Mouse (Mus musculus) hindbrain, embryonic 15.5 days (tissue): ENCODE measurements around the gene Nox4. TPM values are rescaled to one million over a fixed set of nuclear protein-coding genes. Genes with fewer than 3 reads are reported as not detected.

Experiments used
- ATAC-seq: fragments of 200-750 bp; cut with Nextera tagmentation; 2 replicates; pipeline ENCODE4 v1.8.0; 2017; ENCODE audit warnings: low read depth, moderate number of reproducible peaks, moderate TSS enrichment; ENCODE audit not compliant: low FRiP score
- H3K27ac ChIP-seq: fragments of 300-500 bp; sonication (generic); replicated peaks from 2 replicates; pipeline ENCODE4 v1.5.1; 2015; ENCODE audit warnings: mild to moderate bottlenecking, inconsistent platforms
- H3K27me3 ChIP-seq: fragments of 300-500 bp; sonication (generic); 2 replicates; pipeline ENCODE4 v1.6.1; 2015; ENCODE audit warnings: control low read depth, inconsistent platforms
- H3K36me3 ChIP-seq: fragments of 300-500 bp; sonication (generic); 2 replicates; pipeline ENCODE4 v1.6.1; 2015; ENCODE audit warnings: control low read depth, inconsistent platforms
- H3K4me1 ChIP-seq: fragments of 300-500 bp; sonication (generic); replicated peaks from 2 replicates; pipeline ENCODE4 v1.6.1; 2015; ENCODE audit warnings: control low read depth, inconsistent platforms
- H3K4me2 ChIP-seq: fragments of 300-500 bp; sonication (generic); 2 replicates; pipeline ENCODE4 v1.6.1; 2015; ENCODE audit warnings: moderate library complexity, mild to moderate bottlenecking, inconsistent platforms
- H3K4me3 ChIP-seq: fragments of 300-500 bp; sonication (generic); 2 replicates; pipeline ENCODE4 v1.5.1; 2015; ENCODE audit warnings: mild to moderate bottlenecking, inconsistent platforms
- H3K9ac ChIP-seq: fragments of 300-500 bp; sonication (generic); 2 replicates; pipeline ENCODE4 v1.6.1; 2015; ENCODE audit warnings: inconsistent platforms
- H3K9me3 ChIP-seq: fragments of 300-500 bp; sonication (generic); 2 replicates; pipeline ENCODE4 v1.6.1; 2016; ENCODE audit warnings: control low read depth, inconsistent platforms
- WGBS: fragments of 180-500 bp; shearing (Covaris S2); methylation state at CpG from one replicate; pipeline ENCODE4 v1.1.7; 2015; 5-methylcytosine and 5-hydroxymethylcytosine counted together
- polyA plus RNA-seq: library from polyadenylated mRNA; unstranded; fragments of >200 nt; fragmentation: Nextera tagmentation; extraction: Ambion mirVana; gene quantifications from 2 replicates; pipeline ENCODE4 v1.2.1, GENCODE M21; 2015

Nox4 gene
- polyA plus RNA-seq, result 1.6 and 2.4 TPM in 2 replicates

DNA sequence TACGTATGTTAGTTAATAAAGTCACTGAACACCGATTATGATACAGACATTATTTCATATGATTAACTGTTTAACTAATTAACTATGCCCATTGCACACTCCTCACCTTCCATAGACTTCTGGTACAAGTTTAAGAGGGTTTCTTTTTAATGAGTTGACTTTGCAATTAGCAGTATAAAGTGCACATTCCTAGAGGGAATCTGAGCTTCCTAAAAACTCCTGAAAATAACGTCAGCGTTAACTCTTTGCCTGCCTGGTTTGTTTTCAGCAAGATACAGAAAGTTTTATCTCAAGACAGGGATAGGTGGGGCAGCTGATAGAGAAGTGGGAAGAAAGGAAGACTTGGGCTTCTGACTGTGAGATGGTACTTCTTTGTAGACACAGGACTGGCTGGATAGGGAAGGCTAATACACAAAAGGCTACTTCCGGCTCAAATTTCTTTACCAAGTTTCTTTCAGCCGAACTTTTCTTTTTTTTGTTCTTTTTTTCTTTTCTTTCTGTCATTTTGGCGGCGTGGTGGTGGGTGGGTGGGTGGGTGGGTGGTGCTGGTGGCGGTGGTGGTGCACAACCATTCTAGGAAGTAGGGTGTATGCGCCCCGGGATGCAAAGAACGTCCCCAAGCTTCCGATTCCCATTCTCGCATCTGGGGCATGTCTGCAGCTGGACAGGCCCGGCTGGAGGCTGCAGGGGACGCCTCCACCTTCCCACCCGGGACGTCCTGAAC is at the start of gene Nox4:
Nox4 (plus strand) TSS at position 241 of the 724 bp plus-strand sequence.
- H3K27me3 ChIP-seq, result no peaks in the 10 kb centered on the region
- H3K36me3 ChIP-seq, result no peaks in the 10 kb centered on the region
- H3K9me3 ChIP-seq, result no peaks in the 10 kb centered on the region
- peak within 1 kb of the TSS; percentile 67 for H3K9ac ChIP-seq
- peak; percentile 52; the same call in 1 of the 2 replicates for ATAC-seq
- peaks cover 11% of the 10 kb centered on the region for H3K4me1 ChIP-seq
- peak within 1 kb of the TSS; percentile 60 for H3K4me3 ChIP-seq
- WGBS, result 10% methylated on average over 18 of the region's 18 CpGs
- H3K4me2 ChIP-seq, result peak within 1 kb of the TSS; percentile 79
- peak within 1 kb of the TSS; percentile 21; the same call in 1 of the 2 replicates for H3K27ac ChIP-seq

DNA sequence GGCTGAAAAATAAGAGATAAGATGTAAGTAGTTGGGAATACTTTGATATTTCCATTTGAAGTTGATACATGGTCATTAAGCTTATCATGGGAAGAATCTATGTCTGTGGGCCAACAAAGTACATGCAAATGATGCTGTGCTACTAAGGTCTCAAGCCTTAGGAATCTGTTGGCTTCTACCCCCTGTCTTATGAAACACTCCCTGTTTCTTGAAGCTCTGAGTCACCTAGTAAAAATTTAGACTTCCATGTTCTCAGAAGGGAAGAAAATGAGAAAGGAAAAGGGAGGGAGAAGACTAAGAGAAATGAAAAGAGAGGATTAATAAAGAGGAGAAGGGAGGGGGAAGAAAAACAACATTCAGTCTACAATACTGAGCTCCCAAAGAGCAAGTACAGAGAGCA is 41.1 kb upstream of the Nox4 start:
- H3K9ac ChIP-seq, result no peak overlapping the region
- H3K27ac ChIP-seq, result no peak overlapping the region
- H3K4me2 ChIP-seq, result no peak overlapping the region
- no peaks in the 10 kb centered on the region for H3K4me1 ChIP-seq
- no peak overlapping the region for H3K4me3 ChIP-seq
- no peaks in the 10 kb centered on the region for H3K36me3 ChIP-seq
- no peaks in the 10 kb centered on the region for H3K27me3 ChIP-seq
- no peak for ATAC-seq
- no peaks in the 10 kb centered on the region for H3K9me3 ChIP-seq

DNA sequence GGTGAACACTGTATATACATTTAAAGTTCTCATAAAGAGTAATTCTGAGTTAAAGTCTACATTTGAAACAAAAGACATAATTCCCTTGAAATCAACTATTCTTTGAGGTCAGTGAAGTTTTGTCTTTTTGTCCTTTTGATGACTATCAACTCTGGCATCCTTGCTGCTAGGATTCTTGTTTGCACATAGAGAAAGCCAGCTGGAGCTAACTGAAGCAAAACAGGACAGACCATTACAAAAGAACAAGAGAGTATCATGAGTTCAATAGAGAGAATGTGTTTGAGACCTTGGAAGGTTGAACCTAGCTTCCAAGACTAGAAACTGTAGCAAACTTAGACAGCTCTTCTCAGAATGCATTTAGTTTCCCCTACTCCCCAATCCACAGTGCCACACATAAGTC is 24.2 kb upstream of the Nox4 start:
- H3K9me3 ChIP-seq, result no peaks in the 10 kb centered on the region
- H3K4me1 ChIP-seq, result no peaks in the 10 kb centered on the region
- H3K9ac ChIP-seq, result no peak overlapping the region
- no peak for ATAC-seq
- H3K4me2 ChIP-seq, result no peak overlapping the region
- H3K36me3 ChIP-seq, result no peaks in the 10 kb centered on the region
- no peaks in the 10 kb centered on the region for H3K27me3 ChIP-seq
- H3K4me3 ChIP-seq, result no peak overlapping the region
- H3K27ac ChIP-seq, result no peak overlapping the region

DNA sequence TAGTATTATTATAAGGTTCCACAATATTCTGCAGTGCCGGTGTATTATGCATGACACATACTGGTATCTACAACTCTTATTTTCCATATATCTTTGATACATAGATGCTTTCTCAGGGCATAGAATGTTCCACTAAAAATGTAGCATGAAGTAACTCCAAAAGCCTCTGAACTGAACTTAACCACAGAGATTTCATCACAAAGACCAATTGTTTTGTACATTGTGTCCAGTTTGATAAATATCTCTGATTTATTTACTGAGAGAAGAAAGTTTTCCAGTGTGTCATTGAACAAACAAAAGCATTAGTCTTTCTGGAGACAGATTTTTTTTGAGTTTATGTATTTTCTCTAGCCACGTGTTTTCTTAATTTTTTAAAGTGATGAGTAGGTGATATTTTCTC is 23.1 kb upstream of the Nox4 start:
- Histone ChIP-seq H3K27me3 (no peaks in the 10 kb centered on the region), H3K9ac (no peak overlapping the region), H3K4me1 (no peaks in the 10 kb centered on the region), H3K9me3 (no peaks in the 10 kb centered on the region), H3K4me3 (no peak overlapping the region), H3K4me2 (no peak overlapping the region), H3K36me3 (no peaks in the 10 kb centered on the region), H3K27ac (no peak overlapping the region)
- 89% methylated on average over 2 of the region's 2 CpGs for WGBS
- no peak for ATAC-seq

DNA sequence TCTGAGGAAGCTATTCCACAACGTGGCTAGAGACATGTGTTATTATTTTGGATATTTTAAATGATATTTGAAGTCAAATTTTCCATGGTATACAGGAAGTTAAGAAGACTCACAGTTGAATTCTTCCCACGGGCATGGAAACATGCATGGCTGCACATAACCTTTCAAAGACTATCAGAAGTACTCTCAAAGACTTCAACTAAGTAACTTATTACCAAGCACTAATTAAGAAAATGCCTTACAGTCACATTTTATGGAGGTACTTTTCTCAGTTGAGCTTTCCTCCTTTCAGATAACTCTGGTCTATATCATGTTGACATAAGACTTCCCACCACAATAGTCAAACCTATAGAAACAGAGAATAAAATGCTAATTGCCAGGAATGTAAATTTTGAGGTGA is 20.3 kb upstream of the Nox4 start:
- no peak for ATAC-seq
- Histone ChIP-seq H3K9me3 (no peaks in the 10 kb centered on the region), H3K27me3 (no peaks in the 10 kb centered on the region), H3K9ac (no peak overlapping the region), H3K4me3 (no peak overlapping the region), H3K27ac (no peak overlapping the region), H3K36me3 (no peaks in the 10 kb centered on the region), H3K4me1 (no peaks in the 10 kb centered on the region), H3K4me2 (no peak overlapping the region)
- 56% methylated on average over 2 of the region's 2 CpGs for WGBS

DNA sequence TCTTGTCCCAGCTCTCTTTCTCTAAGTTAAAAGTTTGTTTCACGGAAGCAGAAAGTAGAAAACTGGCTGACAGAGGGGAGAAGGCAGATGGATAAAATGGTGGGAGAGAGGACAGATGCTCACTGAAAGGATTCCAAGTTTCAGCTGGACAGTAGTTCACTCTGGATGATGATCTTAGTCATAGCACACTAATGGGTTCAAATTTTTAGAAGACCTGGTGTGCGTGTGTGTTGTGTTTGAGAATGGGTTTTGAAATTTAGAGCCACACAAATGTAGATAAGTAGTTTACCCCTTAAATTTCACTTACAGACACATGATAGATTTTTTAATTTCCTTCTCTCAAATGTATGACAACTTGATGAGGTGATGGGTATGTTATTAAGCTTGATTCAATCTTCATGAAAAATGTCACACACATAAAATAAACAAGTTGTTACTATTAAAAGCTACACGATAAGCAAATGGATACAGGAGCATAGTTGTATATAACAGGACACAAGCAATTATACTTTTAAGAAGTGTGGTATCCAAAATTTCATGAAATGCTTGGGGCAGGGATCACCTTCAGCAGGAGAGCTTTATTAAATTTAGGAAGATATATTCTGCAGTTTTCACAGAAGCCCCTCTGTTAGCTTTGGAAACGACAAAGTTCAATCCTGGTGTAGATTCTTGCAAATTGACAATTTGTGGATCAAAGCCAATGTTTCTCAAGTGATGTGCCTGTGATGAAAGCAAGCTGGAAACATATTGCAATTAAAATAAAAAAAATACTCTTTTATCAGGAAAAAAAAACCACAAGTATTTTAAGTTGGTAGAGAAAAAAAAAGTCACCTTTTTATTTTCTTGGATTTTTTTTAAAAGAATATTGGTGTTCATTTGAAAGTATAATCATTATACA is 18.6 kb upstream of the Nox4 start:
- Histone ChIP-seq H3K27me3 (no peaks in the 10 kb centered on the region), H3K9me3 (no peaks in the 10 kb centered on the region), H3K4me2 (no peak overlapping the region), H3K4me1 (no peaks in the 10 kb centered on the region), H3K27ac (no peak overlapping the region), H3K9ac (no peak overlapping the region), H3K4me3 (no peak overlapping the region), H3K36me3 (no peaks in the 10 kb centered on the region)
- WGBS, result 92% methylated on average over 4 of the region's 4 CpGs
- ATAC-seq, result no peak

DNA sequence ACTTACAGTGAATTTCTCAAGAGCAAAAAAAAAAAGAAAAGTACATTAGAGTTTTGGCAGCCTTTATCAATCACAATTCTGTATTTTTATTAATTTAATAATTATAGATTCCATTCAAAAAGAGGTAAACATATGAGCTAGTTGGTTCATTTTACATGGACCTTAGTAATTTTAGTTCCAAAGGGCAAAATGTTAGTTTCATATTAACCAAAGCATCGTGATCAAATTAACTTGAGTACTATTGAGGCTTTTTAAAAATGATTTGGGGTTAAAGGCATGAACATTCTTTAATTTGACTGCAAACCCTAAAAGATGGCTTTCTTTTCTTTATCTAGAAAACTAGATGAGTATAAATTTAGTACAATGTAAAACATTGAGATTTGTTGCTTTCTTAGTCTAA is 16.4 kb upstream of the Nox4 start:
- Histone ChIP-seq H3K4me1 (no peaks in the 10 kb centered on the region), H3K9ac (no peak overlapping the region), H3K4me3 (no peak overlapping the region), H3K9me3 (no peaks in the 10 kb centered on the region), H3K27me3 (no peaks in the 10 kb centered on the region), H3K36me3 (no peaks in the 10 kb centered on the region), H3K4me2 (no peak overlapping the region), H3K27ac (no peak overlapping the region)
- 92% methylated on average over 1 of the region's 1 CpGs for WGBS
- ATAC-seq, result no peak

DNA sequence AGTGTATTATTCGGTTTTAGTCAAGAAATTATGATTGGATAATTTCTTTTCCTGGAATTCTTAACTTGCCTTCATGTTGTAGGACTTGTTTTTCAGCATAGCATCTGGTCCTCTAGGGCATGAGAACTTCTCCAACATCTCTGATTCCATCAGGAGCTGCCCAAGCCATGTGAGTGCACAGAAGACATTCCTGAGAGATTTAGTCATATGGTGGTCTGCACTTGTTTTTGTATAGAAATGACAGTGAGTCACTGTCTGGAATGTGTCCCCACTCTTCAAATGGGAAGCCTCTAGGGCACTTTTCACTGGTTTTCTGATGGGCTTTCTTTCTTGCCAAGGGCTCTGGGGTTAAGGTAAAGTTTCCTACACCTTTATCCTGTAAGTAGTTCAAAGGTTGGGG is 4.8 kb upstream of the Nox4 start:
- 93% methylated on average over 1 of the region's 1 CpGs for WGBS
- H3K27ac ChIP-seq, result no peak overlapping the region
- no peak overlapping the region for H3K4me3 ChIP-seq
- no peak overlapping the region for H3K9ac ChIP-seq
- H3K4me1 ChIP-seq, result no peaks in the 10 kb centered on the region
- no peaks in the 10 kb centered on the region for H3K36me3 ChIP-seq
- H3K9me3 ChIP-seq, result no peaks in the 10 kb centered on the region
- H3K4me2 ChIP-seq, result no peak overlapping the region
- H3K27me3 ChIP-seq, result no peaks in the 10 kb centered on the region
- ATAC-seq, result no peak

DNA sequence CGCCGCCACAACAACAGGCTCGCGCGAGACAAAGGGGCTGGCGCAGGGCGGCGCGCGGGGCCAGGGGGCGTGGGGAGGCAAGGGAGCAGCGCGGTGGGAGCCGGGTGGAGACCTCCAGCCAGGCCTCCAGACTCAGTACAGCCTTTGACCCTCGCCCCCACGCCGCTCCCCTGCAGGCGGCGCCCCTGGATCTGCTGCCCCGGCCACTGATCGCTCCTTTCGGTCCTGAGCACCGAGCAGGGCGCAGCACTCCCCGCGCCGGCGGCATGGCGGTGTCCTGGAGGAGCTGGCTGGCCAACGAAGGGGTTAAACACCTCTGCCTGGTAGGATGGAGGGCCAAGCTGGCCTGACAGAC is 661 bp downstream of the Nox4 start:
- H3K36me3 ChIP-seq, result no peaks in the 10 kb centered on the region
- H3K4me1 ChIP-seq, result peaks cover 11% of the 10 kb centered on the region
- no peaks in the 10 kb centered on the region for H3K27me3 ChIP-seq
- H3K9me3 ChIP-seq, result no peaks in the 10 kb centered on the region
- peak overlapping the region; percentile 67 for H3K9ac ChIP-seq
- H3K4me3 ChIP-seq, result peak overlapping the region; percentile 60
- ATAC-seq, result peak; percentile 95
- H3K4me2 ChIP-seq, result peak overlapping the region; percentile 79
- peak overlapping the region; percentile 21; the same call in 1 of the 2 replicates for H3K27ac ChIP-seq
- under 1% methylated on average over 20 of the region's 30 CpGs for WGBS

DNA sequence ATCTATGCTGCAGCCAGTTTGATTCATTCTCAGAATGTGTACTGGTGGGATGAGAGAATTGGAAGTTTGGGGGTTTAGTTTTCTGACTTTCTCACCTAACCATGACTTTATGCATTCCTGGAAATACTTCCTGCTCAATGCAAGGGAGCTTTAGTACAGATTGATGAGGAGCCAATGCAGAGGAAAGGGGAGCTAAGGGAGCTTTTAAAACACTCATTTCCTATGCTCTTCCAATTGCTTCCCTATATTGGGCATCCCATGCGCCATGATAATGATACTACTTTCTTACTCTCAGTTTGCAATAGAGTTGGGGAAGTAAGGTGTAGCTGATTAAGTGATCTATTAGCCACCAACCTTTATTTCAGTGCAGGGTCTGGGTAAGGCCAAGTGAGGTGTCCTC is 1.0 kb downstream of the Nox4 start:
- no peaks in the 10 kb centered on the region for H3K27me3 ChIP-seq
- peaks cover 11% of the 10 kb centered on the region for H3K4me1 ChIP-seq
- no peak; the same call in 1 of the 2 replicates for ATAC-seq
- no peaks in the 10 kb centered on the region for H3K36me3 ChIP-seq
- no peak overlapping the region for H3K27ac ChIP-seq
- H3K4me3 ChIP-seq, result peak overlapping the region; percentile 60
- H3K9ac ChIP-seq, result peak overlapping the region; percentile 67
- 72% methylated on average over 1 of the region's 1 CpGs for WGBS
- H3K9me3 ChIP-seq, result no peaks in the 10 kb centered on the region
- H3K4me2 ChIP-seq, result peak overlapping the region; percentile 79

DNA sequence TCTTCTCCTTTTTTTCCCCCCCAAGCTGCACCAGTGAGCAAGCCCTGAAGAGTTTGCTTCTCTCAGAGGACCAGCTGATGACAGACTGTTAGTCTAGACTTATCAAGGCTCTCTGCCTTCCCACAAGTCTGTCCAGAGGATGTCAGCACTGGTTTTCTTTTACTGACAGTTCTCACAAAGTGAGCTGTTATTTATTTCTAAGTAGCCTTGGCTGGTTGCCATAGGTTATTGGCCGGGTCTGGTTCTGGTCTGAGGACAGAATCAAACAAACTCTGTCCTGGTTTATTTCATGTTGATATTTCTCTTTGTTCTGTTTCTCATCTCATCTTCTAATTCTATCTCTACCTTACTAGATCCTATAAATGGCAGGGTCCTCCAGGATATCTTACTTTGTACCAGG is 2.0 kb downstream of the Nox4 start:
- WGBS, result 62% methylated on average over 1 of the region's 1 CpGs
- no peaks in the 10 kb centered on the region for H3K27me3 ChIP-seq
- ATAC-seq, result no peak

DNA sequence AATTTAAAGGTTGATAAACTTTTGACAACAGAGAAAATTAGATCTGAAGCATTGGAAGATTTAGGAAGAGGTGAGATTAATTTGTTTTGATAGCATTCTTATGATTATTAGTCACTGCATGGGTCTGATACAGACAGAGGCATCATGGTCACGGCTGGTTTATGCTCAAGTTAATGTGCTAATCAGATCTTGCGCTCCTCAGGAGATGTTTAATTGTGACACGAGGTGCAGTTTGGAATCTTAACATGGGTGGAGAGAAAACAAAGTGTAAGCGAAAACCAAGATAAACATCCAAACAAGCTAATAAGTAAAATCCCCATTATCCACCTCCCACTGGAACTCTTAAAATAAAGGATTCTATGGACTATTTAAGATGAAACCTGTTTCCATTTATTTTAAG is 6.2 kb downstream of the Nox4 start:
- H3K36me3 ChIP-seq, result no peaks in the 10 kb centered on the region
- H3K4me2 ChIP-seq, result no peak overlapping the region
- H3K9me3 ChIP-seq, result no peaks in the 10 kb centered on the region
- peaks cover 6% of the 10 kb centered on the region for H3K4me1 ChIP-seq
- H3K4me3 ChIP-seq, result no peak overlapping the region
- no peaks in the 10 kb centered on the region for H3K27me3 ChIP-seq
- WGBS, result 50% methylated on average over 4 of the region's 4 CpGs
- H3K9ac ChIP-seq, result no peak overlapping the region
- no peak for ATAC-seq
- no peak overlapping the region for H3K27ac ChIP-seq

More for the DNA sequence above, 2.0 kb downstream of the Nox4 start:
- Histone ChIP-seq H3K4me2 (no peak overlapping the region), H3K27ac (no peak overlapping the region), H3K9me3 (no peaks in the 10 kb centered on the region), H3K9ac (no peak overlapping the region), H3K36me3 (no peaks in the 10 kb centered on the region), H3K4me3 (no peak overlapping the region), H3K4me1 (peaks cover 11% of the 10 kb centered on the region)
